ENCODE assay signal across 8 mouse cellular contexts in genomic region chr1:15993561-15994410, GRCm38 (mm10).
DNase-seq lines count a peak whose midpoint lies in the region; ATAC-seq and TF ChIP-seq lines count a peak whose summit lies in the region.

No protein-coding gene starts in this region.

- no peak overlapping the region for H3K27ac ChIP-seq in liver, embryonic 14.5 days
- no peak overlapping the region for H3K27ac ChIP-seq in liver, embryonic 11.5 days (ENCODE audit: low read depth, low read length)
- no peak overlapping the region for H3K27ac ChIP-seq in kidney, embryonic 15.5 days
- H3K27ac ChIP-seq in neural tube, embryonic 14.5 days (ENCODE audit: low read depth, low read length) = no peak overlapping the region

- H3K4me1 ChIP-seq in liver, embryonic 14.5 days (replicated peaks; ENCODE audit: control insufficient read depth in 2 of 2, insufficient read depth in 2 of 2, low read length in 1 of 2) = no peaks in the 10 kb centered on the region
- no peaks in the 10 kb centered on the region for H3K4me1 ChIP-seq in liver, embryonic 11.5 days (replicated peaks; ENCODE audit: control insufficient read depth, insufficient read depth, low read length)
- no peaks in the 10 kb centered on the region for H3K4me1 ChIP-seq in kidney, embryonic 15.5 days
- H3K4me1 ChIP-seq in neural tube, embryonic 14.5 days (ENCODE audit: control insufficient read depth, insufficient read depth, low read length) = no peaks in the 10 kb centered on the region

- no peak overlapping the region for H3K4me3 ChIP-seq in liver, embryonic 14.5 days (ENCODE audit: insufficient read depth in 1 of 2, low read depth in 2 of 2, low read length in 2 of 2)
- no peak overlapping the region for H3K4me3 ChIP-seq in liver, embryonic 11.5 days (ENCODE audit: low read depth, low read length)
- H3K4me3 ChIP-seq in kidney, embryonic 15.5 days (replicated peaks) = no peak overlapping the region
- no peak overlapping the region for H3K4me3 ChIP-seq in neural tube, embryonic 14.5 days (ENCODE audit: low read depth, low read length)

- H3K9me3 ChIP-seq in liver, embryonic 14.5 days (ENCODE audit: control insufficient read depth, low read length) = no peaks in the 10 kb centered on the region
- no peaks in the 10 kb centered on the region for H3K9me3 ChIP-seq in liver, embryonic 11.5 days (ENCODE audit: control insufficient read depth, low read length)
- no peaks in the 10 kb centered on the region for H3K9me3 ChIP-seq in kidney, embryonic 15.5 days (replicated peaks)
- H3K9me3 ChIP-seq in neural tube, embryonic 14.5 days (ENCODE audit: control insufficient read depth, low read length) = no peaks in the 10 kb centered on the region

- H3K9ac ChIP-seq in liver, embryonic 14.5 days (replicated peaks) = no peak overlapping the region
- no peak overlapping the region for H3K9ac ChIP-seq in liver, embryonic 11.5 days (ENCODE audit: low read depth, low read length)
- no peak overlapping the region for H3K9ac ChIP-seq in kidney, embryonic 15.5 days
- no peak overlapping the region for H3K9ac ChIP-seq in neural tube, embryonic 14.5 days (replicated peaks; ENCODE audit: low read depth, low read length)

- DNase-seq in liver, embryonic 14.5 days (ENCODE audit: low read depth in 3 of 3, low spot score in 3 of 3) = no peak
- DNase-seq in liver, embryonic 11.5 days (ENCODE audit: low spot score) = no peak
- peak; percentile 15 for DNase-seq in ZHBTc4 (ENCODE audit: low read depth, low spot score)
- peak; percentile 54 for DNase-seq in embryo, embryonic 11 days
- no peak for DNase-seq in thymus, postnatal 36 days
- no peak for DNase-seq in heart, adult 8-10 months (ENCODE audit: low spot score)

- no peak for ATAC-seq in liver, embryonic 14.5 days (ENCODE audit: insufficient read depth)
- no peak for ATAC-seq in liver, embryonic 11.5 days (replicated peaks; ENCODE audit: low FRiP score)
- 0 out of 2 replicates have a peak, but pooled peaks have one; percentile 70 for ATAC-seq in kidney, embryonic 15.5 days (replicated peaks; ENCODE audit: low FRiP score)
- ATAC-seq in neural tube, embryonic 14.5 days (ENCODE audit: low read depth) = peak; percentile 84; the same call in 1 of the 2 replicates

- H3K36me3 ChIP-seq in liver, embryonic 14.5 days (replicated peaks; ENCODE audit: control insufficient read depth, insufficient read depth, low read depth) = no peaks in the 10 kb centered on the region
- H3K36me3 ChIP-seq in liver, embryonic 11.5 days (ENCODE audit: control insufficient read depth, insufficient read depth, low read length) = no peaks in the 10 kb centered on the region
- no peaks in the 10 kb centered on the region for H3K36me3 ChIP-seq in kidney, embryonic 15.5 days
- no peaks in the 10 kb centered on the region for H3K36me3 ChIP-seq in neural tube, embryonic 14.5 days (ENCODE audit: control insufficient read depth, insufficient read depth, low read length)

- no peak for TF ChIP-seq EP300 in liver, embryonic 14.5 days (IDR thresholded peaks at IDR 0.05; ENCODE audit: low read depth)

- H3K4me2 ChIP-seq in liver, embryonic 14.5 days (ENCODE audit: low read depth) = no peak overlapping the region
- H3K4me2 ChIP-seq in liver, embryonic 11.5 days = no peak overlapping the region
- no peak overlapping the region for H3K4me2 ChIP-seq in kidney, embryonic 15.5 days
- no peak overlapping the region for H3K4me2 ChIP-seq in neural tube, embryonic 14.5 days (ENCODE audit: low read depth, low read length)

- H3K27me3 ChIP-seq in liver, embryonic 14.5 days (ENCODE audit: control insufficient read depth, insufficient read depth, low read length) = no peaks in the 10 kb centered on the region
- H3K27me3 ChIP-seq in liver, embryonic 11.5 days (replicated peaks; ENCODE audit: control insufficient read depth, insufficient read depth, low read length) = no peaks in the 10 kb centered on the region
- no peaks in the 10 kb centered on the region for H3K27me3 ChIP-seq in kidney, embryonic 15.5 days
- no peaks in the 10 kb centered on the region for H3K27me3 ChIP-seq in neural tube, embryonic 14.5 days (ENCODE audit: control insufficient read depth, insufficient read depth, low read length)

- peak; percentile 35; the same call in 1 of the 2 replicates for TF ChIP-seq CTCF in liver, embryonic 14.5 days (IDR thresholded peaks at IDR 0.05; ENCODE audit: low read depth)

- 48% methylated on average over 4 of the region's 4 CpGs for WGBS in liver, embryonic 14.5 days (ENCODE audit: insufficient replicate concordance)
- 60% methylated on average over 4 of the region's 4 CpGs for WGBS in liver, embryonic 11.5 days
- WGBS in kidney, embryonic 15.5 days = 47% methylated on average over 4 of the region's 4 CpGs
- WGBS in neural tube, embryonic 14.5 days = 48% methylated on average over 4 of the region's 4 CpGs

Comparison
In these comparisons a context has a peak if more than half of its experiments do, and no peak if none do; other contexts are left out.
1. ATAC-seq: peak in kidney, embryonic 15.5 days (single experiment) and neural tube, embryonic 14.5 days (single experiment); none in liver, embryonic 14.5 days (single experiment) and liver, embryonic 11.5 days (single experiment).
2. DNase-seq: peak in ZHBTc4 (single experiment) and embryo, embryonic 11 days (single experiment); none in liver, embryonic 14.5 days (0 of 3), liver, embryonic 11.5 days (single experiment), thymus, postnatal 36 days (0 of 2) and heart, adult 8-10 months (single experiment).